Mouse (Mus musculus) C2C12 (cell line): ENCODE measurements at regions not wholly inside any gene's neighbourhood (a gene's known extent, or its start where the extent isn't known, plus 50 kb on each side); places are given as distances from the start of the nearest gene placed in this dataset.

Experiments
- H3K27me3 ChIP-seq: one replicate; pipeline ENCODE4 v1.6.1; 2011; ENCODE audit not compliant: control insufficient read depth, insufficient read depth, insufficient read length
- H3K36me3 ChIP-seq: one replicate; pipeline ENCODE4 v1.6.1; 2011; ENCODE audit not compliant: control insufficient read depth, insufficient read depth
- H3K4me3 ChIP-seq: one replicate; pipeline ENCODE4 v1.5.1; 2011; ENCODE audit warnings: mild to moderate bottlenecking, control low read depth; ENCODE audit not compliant: poor library complexity, insufficient read depth, severe bottlenecking
- H3K79me2 ChIP-seq: one replicate; pipeline ENCODE4 v1.6.1; 2011; ENCODE audit not compliant: control insufficient read depth, insufficient read depth
- H3K79me3 ChIP-seq: one replicate; pipeline ENCODE4 v1.6.1; 2011; ENCODE audit warnings: low read depth, control low read depth
- H3ac ChIP-seq: one replicate; pipeline ENCODE3; 2011; ENCODE audit warnings: low read depth; ENCODE audit not compliant: control insufficient read depth, insufficient read length
- CEBPB ChIP-seq: IDR thresholded peaks from one replicate; pipeline ENCODE4 v1.6.1; 2011; ENCODE audit warnings: low read depth, mild to moderate bottlenecking, control low read depth, moderate library complexity
- CTCF ChIP-seq: IDR thresholded peaks from one replicate; pipeline ENCODE4 v1.5.1; 2011; ENCODE audit not compliant: control insufficient read depth, insufficient read depth, insufficient read length
- FOSL1 ChIP-seq: IDR thresholded peaks from one replicate; pipeline ENCODE4 v1.8.0; 2011; ENCODE audit warnings: mild to moderate bottlenecking, low read length; ENCODE audit not compliant: poor library complexity, insufficient read depth, severe bottlenecking
- MAX ChIP-seq: IDR thresholded peaks from one replicate; pipeline ENCODE4 v1.6.1; 2011; ENCODE audit warnings: mild to moderate bottlenecking, control low read depth
- MYOD1 ChIP-seq: IDR thresholded peaks from one replicate; pipeline ENCODE4 v1.6.1; 2011; ENCODE audit warnings: low read depth; ENCODE audit not compliant: control insufficient read depth, insufficient read length
- MYOG ChIP-seq: IDR thresholded peaks from one replicate; pipeline ENCODE4 v1.6.1; 2011; ENCODE audit not compliant: control insufficient read depth, insufficient read length; ENCODE audit errors: extremely low read depth
- USF1 ChIP-seq: IDR thresholded peaks from one replicate; pipeline ENCODE4 v1.6.1; 2011; ENCODE audit warnings: low read depth, mild to moderate bottlenecking, control low read depth, moderate library complexity

- no peak overlapping the region for H3K4me3 ChIP-seq
- no peak for TF ChIP-seq MAX
- no peak for TF ChIP-seq CTCF
- no peak for TF ChIP-seq MYOG
- no peak for TF ChIP-seq MYOD1
- no peak for TF ChIP-seq FOSL1
- no peak for TF ChIP-seq CEBPB
- no peak for TF ChIP-seq USF1
- H3K27me3 ChIP-seq: no peaks in the 10 kb centered on the region
- no peaks in the 10 kb centered on the region for H3K79me3 ChIP-seq
- H3ac ChIP-seq: no peak overlapping the region
- H3K79me2 ChIP-seq: no peaks in the 10 kb centered on the region
- no peaks in the 10 kb centered on the region for H3K36me3 ChIP-seq
Measured at GRCm38 (mm10) chr15:93660952-93661648, 65.4 kb upstream of the Prickle1 start.

GRCm38 (mm10) chr15:93657171-93657570, 61.5 kb upstream of the Prickle1 start:
- Histone ChIP-seq H3ac (no peak overlapping the region), H3K27me3 (no peaks in the 10 kb centered on the region), H3K36me3 (no peaks in the 10 kb centered on the region), H3K79me3 (no peaks in the 10 kb centered on the region), H3K4me3 (no peak overlapping the region), H3K79me2 (no peaks in the 10 kb centered on the region)
- no peak for TF ChIP-seq USF1
- no peak for TF ChIP-seq MYOD1
- TF ChIP-seq CEBPB: no peak
- TF ChIP-seq MYOG: no peak
- no peak for TF ChIP-seq CTCF
- no peak for TF ChIP-seq MAX
- no peak for TF ChIP-seq FOSL1

GRCm38 (mm10) chr15:93656713-93657112, 61.0 kb upstream of the Prickle1 start:
- Histone ChIP-seq H3K36me3 (no peaks in the 10 kb centered on the region), H3ac (no peak overlapping the region), H3K79me2 (no peaks in the 10 kb centered on the region), H3K79me3 (no peaks in the 10 kb centered on the region), H3K4me3 (no peak overlapping the region), H3K27me3 (no peaks in the 10 kb centered on the region)
- no peak for TF ChIP-seq USF1

GRCm38 (mm10) chr15:93655743-93656142, 60.1 kb upstream of the Prickle1 start:
- no peaks in the 10 kb centered on the region for H3K36me3 ChIP-seq
- TF ChIP-seq MYOG (no peak), MAX (no peak), FOSL1 (no peak), USF1 (no peak), CTCF (no peak), MYOD1 (no peak), CEBPB (no peak)
- no peaks in the 10 kb centered on the region for H3K79me3 ChIP-seq
- H3K4me3 ChIP-seq: no peak overlapping the region
- no peak overlapping the region for H3ac ChIP-seq
- H3K27me3 ChIP-seq: no peaks in the 10 kb centered on the region
- no peaks in the 10 kb centered on the region for H3K79me2 ChIP-seq

GRCm38 (mm10) chr15:93655243-93655642, 59.6 kb upstream of the Prickle1 start:
- H3K79me3 ChIP-seq: no peaks in the 10 kb centered on the region
- H3K27me3 ChIP-seq: no peaks in the 10 kb centered on the region
- no peaks in the 10 kb centered on the region for H3K36me3 ChIP-seq
- TF ChIP-seq FOSL1 (no peak), USF1 (no peak), MYOD1 (no peak), CTCF (no peak), MYOG (no peak), CEBPB (no peak), MAX (no peak)
- no peak overlapping the region for H3ac ChIP-seq
- H3K79me2 ChIP-seq: no peaks in the 10 kb centered on the region
- H3K4me3 ChIP-seq: no peak overlapping the region

GRCm38 (mm10) chr15:93653378-93653777, 57.7 kb upstream of the Prickle1 start:
- Histone ChIP-seq H3ac (no peak overlapping the region), H3K4me3 (no peak overlapping the region), H3K79me2 (no peaks in the 10 kb centered on the region), H3K27me3 (no peaks in the 10 kb centered on the region), H3K36me3 (no peaks in the 10 kb centered on the region), H3K79me3 (no peaks in the 10 kb centered on the region)
- TF ChIP-seq CEBPB: no peak
- no peak for TF ChIP-seq USF1
- no peak for TF ChIP-seq MYOD1
- TF ChIP-seq FOSL1: no peak
- TF ChIP-seq MAX: no peak
- TF ChIP-seq MYOG: no peak
- no peak for TF ChIP-seq CTCF
